Mouse (Mus musculus) urinary bladder, postnatal 14 days (tissue): ENCODE data around the gene Camk1d.

Experiments
- DNase-seq: peaks from one replicate; pipeline ENCODE4 v3.0.0; 2021; ENCODE audit warnings: low spot score

Camk1d gene

GRCm38 (mm10) chr2:5467537-5467936 lies 246.8 kb downstream of the Camk1d start:
- no peak for DNase-seq

- no peak for DNase-seq
Observed at GRCm38 (mm10) chr2:5458671-5459235, 255.6 kb downstream of the Camk1d start.

- no peak for DNase-seq
Observed at GRCm38 (mm10) chr2:5458075-5458494, 256.2 kb downstream of the Camk1d start.

- no peak for DNase-seq
Observed at GRCm38 (mm10) chr2:5456108-5456507, 258.2 kb downstream of the Camk1d start.

GRCm38 (mm10) chr2:5454830-5455229 lies 259.5 kb downstream of the Camk1d start:
- no peak for DNase-seq

- DNase-seq = no peak
Observed at GRCm38 (mm10) chr2:5451654-5452053, 262.7 kb downstream of the Camk1d start.

GRCm38 (mm10) chr2:5445357-5445756 lies 269.0 kb downstream of the Camk1d start:
- DNase-seq = no peak

- DNase-seq = no peak
Observed at GRCm38 (mm10) chr2:5437690-5438089, 276.6 kb downstream of the Camk1d start.

- DNase-seq = no peak
Observed at GRCm38 (mm10) chr2:5435587-5436253, 278.6 kb downstream of the Camk1d start.

GRCm38 (mm10) chr2:5431309-5431708 lies 283.0 kb downstream of the Camk1d start:
- no peak for DNase-seq

- DNase-seq = no peak
Observed at GRCm38 (mm10) chr2:5429921-5430320, 284.4 kb downstream of the Camk1d start.

GRCm38 (mm10) chr2:5426110-5426509 lies 288.2 kb downstream of the Camk1d start:
- DNase-seq = no peak

GRCm38 (mm10) chr2:5425612-5426011 lies 288.7 kb downstream of the Camk1d start:
- DNase-seq = no peak

- no peak for DNase-seq
Observed at GRCm38 (mm10) chr2:5420621-5421196, 293.6 kb downstream of the Camk1d start.

GRCm38 (mm10) chr2:5418802-5419201 lies 295.5 kb downstream of the Camk1d start:
- no peak for DNase-seq

- DNase-seq = no peak
Observed at GRCm38 (mm10) chr2:5417158-5418032, 296.9 kb downstream of the Camk1d start.

GRCm38 (mm10) chr2:5411774-5412173 lies 302.5 kb downstream of the Camk1d start:
- no peak for DNase-seq

- peak; percentile 11 for DNase-seq
Observed at GRCm38 (mm10) chr2:5403850-5404249, 310.5 kb downstream of the Camk1d start.

GRCm38 (mm10) chr2:5402036-5402435 lies 312.3 kb downstream of the Camk1d start:
- no peak for DNase-seq

GRCm38 (mm10) chr2:5398505-5398904 lies 315.8 kb downstream of the Camk1d start:
- no peak for DNase-seq

- DNase-seq = no peak
Observed at GRCm38 (mm10) chr2:5398043-5398442, 316.3 kb downstream of the Camk1d start.

GRCm38 (mm10) chr2:5397468-5397867 lies 316.8 kb downstream of the Camk1d start:
- no peak for DNase-seq

- no peak for DNase-seq
Observed at GRCm38 (mm10) chr2:5396415-5396814, 317.9 kb downstream of the Camk1d start.
